Mouse (Mus musculus) heart, postnatal 36 days (tissue): ENCODE measurements around the gene Gtsf1. TPM values are rescaled to one million over a fixed set of nuclear protein-coding genes. Genes with fewer than 3 reads are reported as not detected.
"Not testable (repeated sequence)": the region's sequence is repeated elsewhere in the genome, so short reads cannot be mapped to it uniquely, and the experiment has no call there.

Source experiments
- DNase-seq, 2 experiments: peaks; one replicate each; pipeline ENCODE4 v3.0.0; 2021 to 2022
- intact Hi-C: fragments of 180-260 bp; cut with DNase I; formaldehyde crosslinking; loops from one replicate; pipeline ENCODE4 v1.15.1; 2025
- total RNA-seq, 2 experiments: library from RNA; stranded (reverse); gene quantifications; 2 replicates each; pipeline ENCODE4 v1.2.3; 2021

The Gtsf1 gene
- total RNA-seq: not detected

DNA sequence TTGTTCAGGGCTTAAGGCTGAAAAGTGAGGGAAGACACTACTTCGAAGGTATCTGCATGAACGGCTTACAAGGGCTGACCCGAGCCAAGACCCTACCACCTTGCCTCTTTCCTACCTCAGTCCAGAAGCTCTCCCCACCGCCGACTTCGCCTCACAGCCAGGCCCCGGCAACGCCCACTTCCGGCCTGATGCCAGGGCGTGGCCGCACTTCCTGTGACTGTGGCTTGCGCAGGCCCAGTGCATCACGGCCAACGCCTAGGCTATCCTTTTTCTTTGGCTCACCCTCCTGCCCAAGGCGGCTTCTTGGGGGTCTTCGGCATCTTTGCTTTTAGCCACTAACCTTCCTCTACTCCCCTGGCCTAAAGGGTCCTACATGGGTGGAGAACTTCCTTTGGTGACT is at the start of gene Gtsf1:
TSS of gene Gtsf1 (minus strand) at position 230 of the 400 bp plus-strand sequence.
- intact Hi-C loops: no loop called here
- no peak for DNase-seq

DNA sequence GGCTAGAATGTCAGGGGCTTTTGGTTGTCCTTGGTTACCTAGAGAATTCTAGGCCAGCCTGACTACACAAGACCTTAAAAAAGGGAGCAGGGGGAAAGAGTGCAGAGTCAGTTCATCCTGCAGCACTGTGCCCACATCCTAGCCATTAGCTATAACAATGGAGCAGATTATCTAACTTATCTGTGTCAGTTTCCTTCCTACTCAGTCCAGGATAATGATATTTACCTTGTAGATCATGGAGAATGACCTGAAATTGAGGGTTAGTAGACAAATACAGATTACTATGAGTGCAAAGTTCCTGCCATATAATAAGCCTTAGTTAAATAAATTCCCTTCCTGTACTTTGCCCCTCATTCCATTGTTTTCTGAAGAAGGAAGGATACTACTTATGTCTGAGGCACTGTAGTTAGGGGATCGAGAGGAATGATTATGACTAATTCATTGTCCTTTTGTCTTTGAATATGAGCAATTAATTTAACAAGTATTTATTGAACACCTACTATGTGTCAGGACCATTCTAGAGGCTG is 48.9 kb upstream of the Gtsf1 start:
- intact Hi-C loops: no loop called here
- DNase-seq: no peak

DNA sequence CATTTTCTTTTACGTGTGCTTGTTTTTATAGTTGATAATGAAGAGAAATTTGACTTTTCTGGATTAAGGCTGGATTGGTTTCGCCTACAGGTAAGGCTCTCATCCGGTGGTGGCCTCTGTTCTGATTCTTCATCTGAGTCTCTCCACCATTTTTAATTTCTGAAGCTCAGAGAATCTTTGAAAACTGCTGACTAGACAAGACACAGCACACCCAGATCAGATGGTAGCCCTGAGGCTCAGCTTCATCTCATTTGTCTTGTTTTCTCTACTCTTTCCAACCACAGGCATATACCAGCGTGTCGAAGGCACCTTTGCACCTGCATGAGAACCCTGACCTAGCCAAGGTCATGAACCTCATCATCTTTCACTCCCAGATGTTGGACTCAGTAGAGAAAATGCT is 43.5 kb upstream of the Gtsf1 start:
- DNase-seq: no peak
- intact Hi-C loops: no loop called here

DNA sequence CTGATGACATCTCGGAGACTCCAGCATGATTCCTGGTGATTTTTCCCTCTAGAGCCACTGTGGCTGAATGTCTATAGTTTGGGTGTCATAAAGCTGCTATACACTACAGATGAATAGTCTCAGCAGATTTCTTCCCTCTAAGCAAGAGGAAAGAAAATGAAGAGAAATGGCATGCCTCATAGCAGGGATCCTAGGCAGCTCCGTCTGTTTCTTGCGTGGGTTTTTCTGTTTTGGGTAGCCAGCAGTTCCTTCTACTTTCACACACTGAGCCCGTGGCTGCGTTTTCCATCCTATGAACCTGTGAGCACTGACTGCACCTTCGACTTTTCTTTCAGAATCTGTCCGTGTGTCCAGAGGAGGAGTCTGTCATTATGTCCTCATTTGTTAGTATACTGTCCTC is 42.9 kb upstream of the Gtsf1 start:
- intact Hi-C loops: no loop called here
- DNase-seq: no peak

DNA sequence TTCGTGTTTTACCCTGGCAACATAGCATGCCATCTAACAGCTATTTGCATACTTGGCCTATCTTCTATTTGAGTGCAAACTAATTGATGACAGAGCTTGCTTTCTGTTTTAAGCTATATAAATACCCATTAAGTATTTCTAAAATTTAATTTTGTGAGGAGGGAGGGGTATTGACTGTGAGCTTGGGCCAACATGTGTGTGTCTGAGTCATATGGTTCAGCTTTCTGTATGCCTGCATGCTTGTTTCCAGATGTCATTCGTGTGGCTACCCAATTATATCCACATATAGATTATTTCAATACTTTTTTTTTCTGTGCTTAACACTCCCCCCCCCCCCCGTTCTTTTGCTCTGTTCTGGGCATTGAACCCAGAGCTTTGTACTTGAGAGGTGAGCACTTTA is 42.0 kb upstream of the Gtsf1 start:
- intact Hi-C loops: no loop called here
- no peak for DNase-seq

DNA sequence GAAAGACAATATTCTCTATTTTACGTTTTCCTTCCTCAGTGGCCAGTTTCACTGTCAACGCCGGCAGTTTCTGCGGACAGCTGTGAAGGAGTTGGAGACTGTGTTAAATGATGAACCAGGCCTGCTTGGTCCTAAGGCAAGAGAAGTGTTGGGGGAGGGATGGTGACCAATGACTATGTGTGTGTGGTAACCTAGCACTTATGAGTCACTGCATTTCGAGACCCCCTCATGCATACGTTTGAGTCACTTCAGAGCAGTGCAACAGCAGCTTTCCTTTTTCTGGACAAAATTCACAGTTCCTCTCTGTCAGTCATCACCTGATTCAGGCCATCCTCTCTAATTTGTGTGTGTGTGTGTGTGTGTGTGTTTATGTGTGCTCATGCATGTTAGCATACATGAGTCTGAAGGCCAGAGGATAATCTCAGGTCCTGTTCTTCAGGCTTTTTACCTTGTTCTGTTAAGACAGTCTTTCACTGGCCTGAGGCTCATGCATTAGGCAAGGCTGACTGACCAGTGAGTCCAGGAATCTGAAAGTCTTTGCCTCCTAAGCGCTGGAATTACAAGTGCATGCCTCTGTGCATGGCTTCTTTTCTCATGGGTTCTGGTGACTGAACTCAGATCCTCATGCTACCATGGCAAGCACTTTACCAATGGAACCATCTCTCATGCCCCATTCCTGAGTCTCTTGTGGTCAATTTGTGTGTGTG is 41.4 kb upstream of the Gtsf1 start:
- intact Hi-C loops: no loop called here
- DNase-seq: no peak

DNA sequence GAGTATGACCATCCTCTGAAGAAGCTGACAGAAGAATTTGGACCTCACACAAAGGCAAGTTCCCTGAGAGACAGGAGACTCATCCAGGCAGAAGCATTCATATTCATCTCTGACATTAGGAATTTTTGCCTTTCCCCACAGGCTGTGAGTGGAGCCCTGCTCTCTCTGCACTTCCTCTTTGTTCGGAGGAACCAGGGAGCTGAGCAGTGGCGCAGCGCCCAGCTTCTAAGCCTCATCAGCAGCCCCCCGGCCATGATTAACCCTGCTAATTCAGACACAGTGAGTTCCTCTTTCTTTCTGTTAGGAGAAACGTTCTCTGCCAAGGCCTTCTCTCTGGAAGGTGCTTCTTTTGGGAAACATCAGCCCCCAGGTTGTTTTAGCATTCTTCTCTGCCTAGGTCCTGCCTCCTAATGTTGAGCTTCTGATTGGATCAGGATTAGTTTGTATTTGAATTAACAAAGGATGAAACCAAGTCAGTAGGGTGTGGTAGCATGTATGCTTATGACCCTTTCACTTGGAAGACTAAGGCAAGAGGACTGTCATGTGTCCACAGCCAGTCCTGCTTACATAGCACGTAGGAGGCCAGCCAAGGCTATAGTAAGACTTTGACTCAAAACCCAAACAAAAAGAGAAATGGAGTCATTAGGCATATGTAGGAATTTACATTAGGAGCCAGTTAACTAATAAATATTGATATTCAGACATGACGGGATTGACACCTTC is 32.4 kb upstream of the Gtsf1 start:
- intact Hi-C loops: no loop called here
- DNase-seq: peak; percentile 9 to 12

DNA sequence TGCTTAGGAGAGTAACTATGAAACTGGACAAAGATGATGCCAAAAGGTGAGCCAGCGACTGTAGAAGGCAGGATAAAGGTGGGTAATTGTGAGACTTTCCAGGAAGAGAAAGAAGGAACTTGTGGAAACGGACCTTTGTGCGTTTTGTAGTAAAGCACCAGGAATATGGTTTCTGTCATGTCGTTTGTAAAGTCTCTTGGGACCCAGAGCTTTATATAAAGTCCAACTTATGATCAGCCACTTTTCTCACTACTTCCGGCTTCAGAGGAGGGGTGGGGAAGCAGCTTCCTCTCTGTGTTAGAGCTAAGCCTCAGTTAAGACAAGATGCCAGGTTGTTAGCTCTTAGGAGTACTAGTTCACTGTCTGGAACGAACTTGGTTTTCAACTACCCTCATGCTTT is 24.2 kb upstream of the Gtsf1 start:
- intact Hi-C loops: no loop called here
- no peak for DNase-seq

DNA sequence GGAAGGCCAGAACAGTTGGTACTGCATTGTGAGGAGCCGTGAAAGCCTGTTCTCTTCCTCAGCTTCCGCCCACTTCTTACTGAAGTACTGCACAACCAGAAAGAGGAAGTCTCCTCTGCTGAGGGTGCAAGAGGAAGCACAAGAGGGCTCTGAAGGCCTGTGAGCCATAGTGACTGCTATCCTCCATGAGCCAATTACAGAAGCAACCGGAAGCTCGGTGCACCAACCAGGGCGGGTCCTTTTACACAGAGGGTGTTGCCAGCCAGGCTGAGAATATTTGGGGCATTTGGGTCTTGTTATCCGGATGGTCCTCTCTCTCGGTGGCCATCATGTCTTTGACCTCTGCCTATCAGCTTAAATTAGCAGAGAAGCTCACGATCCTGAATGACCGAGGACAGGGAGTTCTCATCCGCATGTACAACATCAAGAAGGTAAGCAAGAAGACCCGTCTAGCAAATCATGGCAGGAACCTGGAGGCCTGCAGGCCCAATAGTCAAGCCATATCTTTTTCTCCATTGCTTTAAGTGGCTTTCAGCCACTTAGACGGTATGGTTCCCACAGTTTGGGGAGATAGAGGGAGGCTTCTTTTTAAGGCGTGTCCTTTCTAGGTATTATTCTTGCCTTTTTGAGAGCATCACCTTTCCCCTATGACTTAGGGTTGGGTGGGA is 23.4 kb upstream of the Gtsf1 start, which contains the start of gene Nckap1l:
TSS of gene Nckap1l (plus strand) at position 244 of the 668 bp plus-strand sequence.
- intact Hi-C loops: no loop called here
- DNase-seq: peak; percentile 29 to 39

DNA sequence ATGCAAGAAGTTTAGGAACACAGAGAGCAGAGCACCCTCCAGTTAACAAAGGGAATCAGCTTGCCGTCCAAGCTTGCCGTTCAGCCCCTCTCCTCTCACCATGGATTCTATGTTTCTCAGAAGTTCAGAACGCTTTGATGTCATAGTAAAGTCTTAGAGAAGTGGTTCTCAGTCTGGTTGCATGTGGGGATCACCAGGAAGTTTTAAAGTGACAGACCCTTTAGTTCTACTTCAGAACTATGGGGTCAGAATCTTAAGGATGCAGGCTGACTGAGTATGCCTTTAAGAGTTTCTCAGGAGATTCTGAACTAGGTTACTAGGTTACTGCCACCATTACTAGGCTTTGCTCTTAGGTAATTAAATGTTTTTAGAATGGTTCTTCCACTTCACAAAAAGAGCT is 18.1 kb upstream of the Gtsf1 start, which contains the start of gene Gtsf2:
TSS of gene Gtsf2 (minus strand) at position 101 of the 400 bp plus-strand sequence.
- DNase-seq: no peak
- intact Hi-C loops: no loop called here

DNA sequence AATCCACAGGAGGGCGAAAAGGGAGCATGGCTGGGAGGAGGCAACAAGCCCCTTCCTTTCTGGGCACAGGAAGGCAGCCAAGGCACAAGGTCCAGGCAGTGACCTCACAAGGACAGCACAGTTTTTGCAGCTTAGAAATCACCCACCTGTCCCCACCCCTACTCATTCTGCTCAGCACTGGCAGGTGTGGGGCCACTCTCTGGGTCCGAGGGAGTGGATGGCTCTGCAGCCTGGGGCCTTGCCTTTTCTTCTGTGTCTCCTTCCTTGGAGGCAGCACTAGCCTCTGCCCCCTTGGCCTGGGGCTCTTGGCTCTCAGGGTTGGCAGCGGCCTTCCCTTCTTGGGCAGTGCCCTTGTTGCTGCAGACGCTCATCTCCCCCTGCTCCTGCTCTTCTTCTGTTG is 15.7 kb upstream of the Gtsf1 start:
- DNase-seq, intact Hi-C loops: not testable (repeated sequence)

DNA sequence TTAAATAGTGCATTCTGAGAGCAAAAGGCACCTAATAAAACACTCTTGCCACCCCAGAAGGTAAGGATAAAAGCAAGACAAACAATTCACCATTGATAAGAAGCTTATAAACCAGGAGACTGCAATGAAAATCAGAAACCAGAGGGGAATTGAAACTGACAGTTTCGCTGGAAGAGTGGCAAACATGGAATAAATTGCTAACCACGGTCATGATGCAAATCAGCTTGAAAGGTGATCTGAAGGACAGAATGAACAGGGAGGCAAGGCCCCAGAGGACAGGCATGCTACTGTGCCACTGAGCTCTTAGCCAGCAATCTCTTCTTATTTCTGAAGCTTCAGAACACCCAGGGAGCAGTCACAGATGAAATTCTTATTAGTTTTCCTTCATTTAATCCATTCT is 3.3 kb downstream of the Gtsf1 start:
- DNase-seq: no peak
- intact Hi-C loops: no loop called here

DNA sequence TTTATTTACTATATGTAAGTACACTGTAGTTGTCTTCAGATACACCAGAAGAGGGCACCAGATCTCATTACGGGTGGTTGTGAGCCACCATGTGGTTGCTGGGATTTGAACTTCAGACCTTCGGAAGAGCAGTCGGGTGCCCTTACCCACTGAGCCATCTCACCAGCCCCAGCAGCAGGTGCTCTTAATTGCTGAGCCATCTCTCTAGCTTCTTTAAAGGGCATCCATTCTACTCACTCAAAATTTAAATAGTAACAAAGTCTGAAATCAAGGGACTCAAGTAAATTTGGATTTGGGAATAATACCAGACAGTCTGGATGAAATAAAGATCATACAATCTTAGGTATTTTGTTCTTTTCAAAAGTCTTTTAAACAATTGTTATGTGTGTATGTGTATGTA is 24.7 kb downstream of the Gtsf1 start:
- intact Hi-C loops, DNase-seq: not testable (repeated sequence)

DNA sequence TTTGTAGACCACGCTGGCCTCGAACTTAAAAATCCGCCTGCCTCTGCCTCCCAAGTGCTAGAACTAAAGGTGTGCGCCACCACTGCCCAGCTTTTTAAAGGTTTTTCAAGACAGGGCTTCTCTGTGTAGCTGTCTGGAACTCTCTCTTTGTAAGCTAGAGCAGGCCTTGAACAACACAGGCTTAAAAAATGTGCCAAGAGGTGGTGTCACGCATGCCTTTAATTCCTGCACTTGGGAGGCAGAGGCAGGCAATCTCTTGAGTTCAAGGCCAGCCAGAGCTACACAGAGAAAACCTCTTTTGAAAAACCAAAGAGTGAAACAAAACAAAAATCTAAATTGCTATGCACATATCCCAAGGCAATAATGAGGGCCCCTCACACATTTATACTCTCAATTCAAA is 28.9 kb downstream of the Gtsf1 start:
- intact Hi-C loops: no loop called here

DNA sequence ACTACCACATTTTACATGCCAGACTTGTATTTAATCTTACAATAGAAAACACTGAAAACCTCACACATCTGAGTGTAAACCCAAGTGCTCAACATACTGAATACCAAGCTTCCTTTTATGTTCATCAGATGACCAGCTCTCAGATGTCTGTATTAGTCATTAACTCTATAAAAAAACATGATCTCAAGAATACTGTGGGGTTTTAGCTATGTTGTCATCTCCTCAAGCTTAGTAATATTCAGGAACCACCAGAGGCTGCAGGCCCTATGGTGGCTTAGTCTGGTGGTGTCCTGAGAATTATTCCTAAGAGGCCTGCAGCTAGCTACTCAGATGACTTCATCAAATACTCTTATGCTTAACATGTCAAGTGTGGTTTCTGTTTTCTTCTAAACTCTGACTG is 36.7 kb downstream of the Gtsf1 start:
- intact Hi-C loops: no loop called here
- DNase-seq: no peak

More for the DNA sequence above, 28.9 kb downstream of the Gtsf1 start:
- no peak for DNase-seq

DNA sequence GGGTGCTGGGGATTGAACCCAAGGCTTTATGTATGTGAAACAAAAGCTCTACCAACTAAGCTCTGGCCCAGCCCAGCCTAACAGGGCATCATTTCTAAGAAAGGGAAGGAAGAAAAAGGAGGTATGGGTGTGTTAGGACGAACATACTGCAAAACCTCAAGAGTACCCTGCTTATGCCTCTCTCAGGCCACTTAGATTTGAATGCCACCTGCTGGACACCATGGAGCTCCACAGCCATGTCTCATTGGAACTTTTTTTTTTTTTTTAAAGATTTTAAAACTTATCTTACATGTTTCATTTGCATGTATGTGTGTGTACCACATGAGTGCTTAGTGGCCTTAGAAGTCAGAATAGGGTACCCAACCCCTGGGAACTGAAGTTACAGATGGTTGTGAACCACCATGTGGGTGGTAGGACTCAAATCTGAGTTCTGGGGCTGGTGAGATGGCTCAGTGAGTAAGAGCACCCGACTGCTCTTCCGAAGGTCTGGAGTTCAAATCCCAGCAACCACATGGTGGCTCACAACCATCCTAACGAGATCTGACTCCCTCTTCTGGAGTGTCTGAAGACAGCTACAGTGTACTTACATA is 41.6 kb downstream of the Gtsf1 start:
- DNase-seq: peak in 1 of 2 experiments; percentile 37
- intact Hi-C loops: loop anchor here (1.0 to 2.0 kb wide), 3 partner anchors 24 to 41 kb away; no protein-coding TSS in a partner anchor

DNA sequence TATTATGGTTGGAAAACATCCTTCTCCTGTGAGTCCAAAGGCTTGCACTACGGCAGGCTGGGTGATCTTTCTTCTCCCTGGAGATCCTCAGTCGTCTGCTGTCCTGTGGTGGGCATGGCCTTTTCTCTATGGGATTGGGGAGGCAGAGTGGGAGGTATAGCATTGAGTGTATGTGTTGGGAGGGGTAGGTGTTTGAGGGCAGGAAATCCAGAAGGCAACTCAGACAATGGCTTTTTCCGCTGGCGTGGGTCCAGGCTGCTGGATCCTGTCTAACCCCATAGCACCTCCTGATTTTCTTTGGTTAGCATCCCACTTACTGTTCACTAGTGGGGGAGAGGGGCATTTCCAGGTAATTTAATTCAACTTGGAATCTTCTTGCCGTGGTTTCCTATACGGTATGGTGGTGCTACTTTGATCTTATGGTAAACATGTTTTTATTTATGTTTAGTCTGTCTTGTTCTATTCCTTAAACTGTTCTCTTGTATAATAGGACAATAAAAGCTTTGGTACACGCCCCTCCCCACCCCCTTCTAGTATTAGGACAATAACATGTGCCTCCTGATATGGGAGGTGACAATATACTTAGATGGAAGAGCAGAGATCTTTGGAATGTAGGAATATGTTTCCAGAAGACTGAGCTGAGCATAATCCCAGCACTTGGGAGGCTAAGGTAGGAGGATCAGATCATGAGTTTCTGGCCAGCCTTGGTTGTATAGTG is 46.3 kb downstream of the Gtsf1 start:
- intact Hi-C loops: loop anchor here (2.0 kb wide), 1 partner anchor 17 kb away; the partner anchor contains the start of gene Itga5

DNA sequence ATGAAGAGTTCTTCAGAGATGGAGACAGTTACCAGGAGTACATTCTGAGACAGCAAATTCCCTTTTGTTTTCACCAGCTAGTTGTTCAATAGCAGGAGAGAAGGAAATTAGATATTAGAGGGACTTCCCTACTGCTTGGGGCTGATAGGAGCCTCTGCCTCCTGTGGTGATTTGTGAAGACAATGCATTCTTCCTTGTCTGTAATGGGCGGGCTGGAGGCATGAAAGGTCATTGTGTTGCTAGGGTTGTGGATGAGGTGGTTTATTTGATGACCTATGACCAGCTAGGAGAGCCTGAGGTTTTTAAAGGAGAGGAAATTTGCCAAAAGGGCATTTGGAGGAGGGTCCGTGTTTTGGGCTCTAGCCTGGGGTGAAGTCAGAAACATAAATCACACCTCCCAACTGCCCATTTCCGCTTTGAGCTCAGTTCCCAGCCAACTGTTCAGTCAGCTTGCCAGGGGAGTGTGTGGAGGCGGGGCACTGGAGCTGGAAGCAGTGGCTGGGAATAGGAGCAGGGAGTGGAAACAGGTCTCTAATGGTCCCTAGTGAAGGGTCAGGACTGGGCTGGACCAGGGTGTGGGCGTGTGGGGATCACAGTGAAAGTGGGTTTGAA is 47.4 kb downstream of the Gtsf1 start:
- intact Hi-C loops: loop anchor here (2.0 kb wide), 1 partner anchor 16 kb away; the partner anchor contains the start of gene Itga5
- DNase-seq: peak; percentile 74 to 78

More for the DNA sequence above, 46.3 kb downstream of the Gtsf1 start:
- peak; percentile 73 to 80 for DNase-seq

DNA sequence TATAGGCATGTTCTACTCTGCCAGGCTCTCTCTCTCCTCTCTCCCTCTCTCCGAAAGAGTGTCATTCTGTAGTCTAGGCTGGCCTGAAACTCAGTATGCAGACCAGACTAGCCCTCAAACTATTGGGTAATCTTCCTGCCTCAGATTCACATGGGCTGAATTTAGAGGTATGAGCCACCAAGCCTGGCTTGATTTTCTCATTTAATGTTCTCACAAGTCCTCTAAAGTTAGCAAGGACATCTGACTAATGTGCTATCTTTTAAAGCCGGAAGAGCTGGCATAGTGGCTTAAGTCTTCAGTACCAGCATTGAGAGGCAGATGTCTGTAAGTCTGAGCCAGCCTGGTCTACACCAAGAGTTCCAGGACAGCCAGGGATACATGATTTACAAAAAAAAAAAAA is 48.2 kb downstream of the Gtsf1 start:
- intact Hi-C loops: loop anchor here (2.0 kb wide), 1 partner anchor 15 kb away; the partner anchor contains the start of gene Itga5
- DNase-seq: no peak
